Mouse (Mus musculus) kidney, adult 2 months (tissue): ENCODE measurements around the gene Trnau1ap. TPM values are rescaled to one million over a fixed set of nuclear protein-coding genes. Genes with fewer than 3 reads are reported as not detected.
"Not testable (repeated sequence)": the region's sequence is repeated elsewhere in the genome, so short reads cannot be mapped to it uniquely, and the experiment has no call there.

Experiments used
- DNase-seq: peaks from one replicate; pipeline ENCODE4 v3.0.0; 2021
- H3K27ac ChIP-seq: fragments of 200-500 bp; 2 replicates; pipeline ENCODE4 v1.5.1; 2012; ENCODE audit warnings: low read depth, low read length, control low read depth, inconsistent platforms; ENCODE audit not compliant: insufficient read depth
- H3K27me3 ChIP-seq: fragments of 200-500 bp; replicated peaks from 2 replicates; pipeline ENCODE4 v1.6.1; 2012; ENCODE audit warnings: mild to moderate bottlenecking, moderate library complexity, low read length, inconsistent platforms; ENCODE audit not compliant: control insufficient read depth, insufficient read depth
- H3K36me3 ChIP-seq: fragments of 200-500 bp; 2 replicates; pipeline ENCODE4 v1.6.1; 2012; ENCODE audit warnings: mild to moderate bottlenecking, moderate library complexity, low read length, inconsistent platforms; ENCODE audit not compliant: control insufficient read depth, insufficient read depth
- H3K4me1 ChIP-seq: fragments of 200-500 bp; 2 replicates; pipeline ENCODE4 v1.6.1; 2011; ENCODE audit warnings: low read length; ENCODE audit not compliant: control insufficient read depth, insufficient read depth
- H3K4me3 ChIP-seq: fragments of 200-500 bp; 2 replicates; pipeline ENCODE4 v1.5.1; 2011; ENCODE audit warnings: mild to moderate bottlenecking, low read depth, low read length, control low read depth; ENCODE audit not compliant: insufficient read depth
- CTCF ChIP-seq: fragments of 200-500 bp; conservative IDR thresholded peaks from 2 replicates; pipeline ENCODE4 v1.5.1; 2011; ENCODE audit warnings: low read depth, mild to moderate bottlenecking, control low read depth, low read length, moderate library complexity, mixed read lengths; ENCODE audit not compliant: insufficient read depth, insufficient read length
- POLR2A ChIP-seq: fragments of 200-500 bp; IDR thresholded peaks from one replicate; pipeline ENCODE4 v1.6.1; 2011; ENCODE audit warnings: low read depth, low read length, control low read depth
- WGBS: fragments of 180-500 bp; shearing (Covaris S2); methylation state at CpG from one replicate; pipeline ENCODE4 v1.1.7; 2018; 5-methylcytosine and 5-hydroxymethylcytosine counted together
- polyA plus RNA-seq: library from polyadenylated mRNA; depleted of rRNA; stranded (reverse); fragments of >200 nt; gene quantifications from 2 replicates; pipeline ENCODE4 v1.2.3, GENCODE M21; 2012

Gene Trnau1ap
- polyA plus RNA-seq, 1 experiment = 30.2 TPM

- H3K4me1 ChIP-seq = peaks cover 12% of the 10 kb centered on the region
- peak overlapping the region; percentile 96 for H3K27ac ChIP-seq
- H3K4me3 ChIP-seq = peak overlapping the region; percentile 98
- peaks cover 6% of the 10 kb centered on the region for H3K36me3 ChIP-seq
- under 1% methylated on average over 41 of the region's 41 CpGs for WGBS
- DNase-seq = peak; percentile 95
- TF ChIP-seq POLR2A = peak; percentile 97
- no peak for TF ChIP-seq CTCF
- H3K27me3 ChIP-seq = no peaks in the 10 kb centered on the region
These were observed 20.8 kb downstream of the Trnau1ap start for GRCm38 (mm10) chr4:132308437-132309139.

- peaks cover 12% of the 10 kb centered on the region for H3K4me1 ChIP-seq
- WGBS = 48% methylated on average over 6 of the region's 6 CpGs
- DNase-seq = no peak
- peak overlapping the region; percentile 91 for H3K27ac ChIP-seq
- no peak for TF ChIP-seq POLR2A
- no peak for TF ChIP-seq CTCF
- H3K36me3 ChIP-seq = peaks cover 4% of the 10 kb centered on the region
- no peaks in the 10 kb centered on the region for H3K27me3 ChIP-seq
- no peak overlapping the region for H3K4me3 ChIP-seq
These were observed 23.3 kb downstream of the Trnau1ap start for GRCm38 (mm10) chr4:132306004-132306403.

- TF ChIP-seq CTCF = no peak
- TF ChIP-seq POLR2A = no peak
- peaks cover 12% of the 10 kb centered on the region for H3K4me1 ChIP-seq
- H3K4me3 ChIP-seq = no peak overlapping the region
- 55% methylated on average over 8 of the region's 8 CpGs for WGBS
- no peaks in the 10 kb centered on the region for H3K27me3 ChIP-seq
- DNase-seq = peak; percentile 82
- H3K27ac ChIP-seq = peak overlapping the region; percentile 96
- no peaks in the 10 kb centered on the region; the same call in 1 of the 2 replicates for H3K36me3 ChIP-seq
These were observed 24.1 kb downstream of the Trnau1ap start for GRCm38 (mm10) chr4:132305276-132305675.

GRCm38 (mm10) chr4:132303484-132303883 lies 25.9 kb downstream of the Trnau1ap start:
- not testable (repeated sequence) for DNase-seq, H3K27ac ChIP-seq, H3K27me3 ChIP-seq, H3K4me1 ChIP-seq, H3K36me3 ChIP-seq
- 35% methylated on average over 6 of the region's 6 CpGs for WGBS
- peak overlapping the region; percentile 70 for H3K4me3 ChIP-seq

GRCm38 (mm10) chr4:132302939-132303479 lies 26.3 kb downstream of the Trnau1ap start, which contains the start of gene Rab42:
Rab42 (minus strand) TSS chr4:132303385.
- TF ChIP-seq CTCF (0 out of 2 replicates have a peak, but pooled peaks have one; percentile 1), POLR2A (no peak)
- 4% methylated on average over 31 of the region's 31 CpGs for WGBS
- no peaks in the 10 kb centered on the region for H3K27me3 ChIP-seq
- DNase-seq = peak; percentile 54
- peaks cover 6% of the 10 kb centered on the region; the same call in 1 of the 2 replicates for H3K4me1 ChIP-seq
- no peaks in the 10 kb centered on the region for H3K36me3 ChIP-seq
- peak within 1 kb of the TSS; percentile 70 for H3K4me3 ChIP-seq
- 0 out of 2 replicates have a peak within 1 kb of the TSS, but pooled peaks have one; percentile 11 for H3K27ac ChIP-seq

- H3K27me3 ChIP-seq = no peaks in the 10 kb centered on the region
- H3K4me3 ChIP-seq = peak overlapping the region; percentile 70
- no peak overlapping the region for H3K27ac ChIP-seq
- TF ChIP-seq POLR2A (no peak), CTCF (no peak)
- DNase-seq = no peak
- 62% methylated on average over 16 of the region's 16 CpGs for WGBS
- H3K36me3 ChIP-seq = no peaks in the 10 kb centered on the region
- H3K4me1 ChIP-seq = peaks cover 6% of the 10 kb centered on the region; the same call in 1 of the 2 replicates
These were observed 27.1 kb downstream of the Trnau1ap start for GRCm38 (mm10) chr4:132301965-132302938.
